Mouse (Mus musculus): ENCODE measurements around the gene Hoxb5. TPM values are rescaled to one million over a fixed set of nuclear protein-coding genes. Genes with fewer than 3 reads are reported as not detected.

The Hoxb5 gene
- total and polyA plus RNA-seq, 3 experiments, result 0.18 to 0.23 TPM; not detected in 1

DNA sequence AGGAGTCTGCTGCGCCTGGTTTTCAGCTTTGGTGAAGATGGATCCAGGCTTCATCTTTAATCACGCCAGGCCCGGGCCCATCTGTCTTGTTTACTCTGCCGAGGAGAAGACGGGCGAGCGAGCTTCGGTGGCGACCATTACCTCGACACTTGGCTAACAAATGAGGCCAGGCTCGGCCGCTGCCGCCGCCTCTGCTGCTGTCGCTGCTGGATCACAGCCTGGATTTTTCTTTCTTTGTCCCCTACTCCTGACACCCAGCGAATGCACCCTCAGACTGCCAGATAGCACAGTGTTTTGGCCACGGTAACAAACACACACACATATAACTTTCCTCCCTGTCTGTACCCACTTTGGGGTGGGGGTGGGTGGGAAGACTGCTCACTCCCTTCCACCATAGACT lies 17.6 kb downstream of the Hoxb5 start:
- Histone ChIP-seq H3K4me3 (no peak overlapping the region), H3K27me3 (ENCODE audit: control insufficient read depth, insufficient read depth, low read length) (peaks cover 17% of the 10 kb centered on the region), H3K27ac (no peak overlapping the region)

DNA sequence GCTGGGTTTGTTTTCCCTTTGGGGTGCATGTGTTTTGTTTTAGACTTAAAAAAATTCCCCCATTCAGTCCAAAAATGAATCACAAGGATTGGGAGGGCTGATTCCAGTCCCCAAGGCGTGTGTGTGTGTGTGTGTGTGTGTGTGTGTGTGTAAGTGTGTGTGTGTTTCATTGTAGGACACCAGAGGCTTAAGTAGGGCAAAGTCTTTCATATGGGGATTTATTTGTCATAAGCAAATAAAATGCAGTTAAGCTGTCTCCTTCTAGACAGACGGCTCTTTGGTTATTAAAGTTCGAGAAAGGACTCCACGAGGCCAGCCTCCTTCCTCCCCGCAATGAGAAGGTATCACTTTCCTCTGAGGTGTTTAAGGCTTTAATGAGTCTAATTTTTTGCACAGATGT lies 18.7 kb downstream of the Hoxb5 start:
- 40% methylated on average over 5 of the region's 5 CpGs for WGBS
- Histone ChIP-seq H3K4me1 (ENCODE audit: control insufficient read depth, insufficient read depth, low read length) (no peaks in the 10 kb centered on the region), H3K4me3 (no peak overlapping the region), H3K27ac (no peak overlapping the region), H3K79me2 (replicated peaks; ENCODE audit: control insufficient read depth, insufficient read depth, low read length) (no peaks in the 10 kb centered on the region), H3K36me3 (ENCODE audit: control insufficient read depth, insufficient read depth, low read length) (no peaks in the 10 kb centered on the region), H3K27me3 (ENCODE audit: control insufficient read depth, insufficient read depth, low read length) (peaks cover 17% of the 10 kb centered on the region), H3K9ac (ENCODE audit: low read depth, low read length) (no peak overlapping the region)
- intact Hi-C loops (cut with DNase I), result no loop called here
- DNase-seq, result no peak
- no peak for TF ChIP-seq EP300 (IDR thresholded peaks at IDR 0.05; ENCODE audit: insufficient read depth, low read depth, low read length)

More for the DNA sequence above, 17.6 kb downstream of the Hoxb5 start:
- Histone ChIP-seq H3K79me2 (replicated peaks; ENCODE audit: control insufficient read depth, insufficient read depth, low read length) (no peaks in the 10 kb centered on the region), H3K36me3 (ENCODE audit: control insufficient read depth, insufficient read depth, low read length) (no peaks in the 10 kb centered on the region), H3K9ac (ENCODE audit: low read depth, low read length) (no peak overlapping the region), H3K4me1 (ENCODE audit: control insufficient read depth, insufficient read depth, low read length) (no peaks in the 10 kb centered on the region)
- WGBS, result 24% methylated on average over 17 of the region's 17 CpGs
- intact Hi-C loops (cut with DNase I), result no loop called here
- DNase-seq, result no peak
- TF ChIP-seq CTCF (IDR thresholded peaks at IDR 0.05) (no peak), POLR2A (IDR thresholded peaks at IDR 0.05; ENCODE audit: insufficient read depth, low read depth, low read length) (no peak), EP300 (IDR thresholded peaks at IDR 0.05; ENCODE audit: insufficient read depth, low read depth, low read length) (no peak)

DNA sequence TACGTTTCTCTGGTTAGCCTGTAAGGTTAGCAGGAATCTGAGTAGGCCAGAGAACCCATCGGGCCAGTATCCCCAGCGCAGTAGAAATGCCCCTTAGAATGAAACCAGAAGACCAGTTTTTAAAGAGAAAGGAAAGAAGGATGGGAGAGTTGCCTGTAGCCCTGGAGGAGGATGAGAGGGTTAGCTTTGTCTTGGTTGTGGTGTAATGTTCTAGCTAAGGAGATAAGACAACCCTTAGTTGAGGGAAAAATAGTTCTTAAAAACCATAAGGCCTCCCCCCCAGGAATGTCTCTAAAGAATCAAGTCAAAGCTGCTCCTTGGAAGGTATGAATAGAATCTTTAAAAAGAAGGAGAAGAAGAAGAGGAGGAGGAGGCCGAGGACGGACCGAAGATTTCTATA lies 19.6 kb downstream of the Hoxb5 start:
- no peak for DNase-seq
- H3K9ac ChIP-seq (ENCODE audit: low read depth, low read length), result no peak overlapping the region
- no peak overlapping the region for H3K27ac ChIP-seq
- WGBS, result 32% methylated on average over 6 of the region's 6 CpGs
- no peak overlapping the region for H3K4me3 ChIP-seq
- H3K36me3 ChIP-seq (ENCODE audit: control insufficient read depth, insufficient read depth, low read length), result no peaks in the 10 kb centered on the region
- no peaks in the 10 kb centered on the region for H3K4me1 ChIP-seq (ENCODE audit: control insufficient read depth, insufficient read depth, low read length)
- peaks cover 19% of the 10 kb centered on the region for H3K27me3 ChIP-seq (ENCODE audit: control insufficient read depth, insufficient read depth, low read length)
- TF ChIP-seq EP300 (IDR thresholded peaks at IDR 0.05; ENCODE audit: insufficient read depth, low read depth, low read length) (no peak), POLR2A (IDR thresholded peaks at IDR 0.05; ENCODE audit: insufficient read depth, low read depth, low read length) (no peak), CTCF (IDR thresholded peaks at IDR 0.05) (no peak)
- no peaks in the 10 kb centered on the region for H3K79me2 ChIP-seq (replicated peaks; ENCODE audit: control insufficient read depth, insufficient read depth, low read length)
- intact Hi-C loops (cut with DNase I), result no loop called here

DNA sequence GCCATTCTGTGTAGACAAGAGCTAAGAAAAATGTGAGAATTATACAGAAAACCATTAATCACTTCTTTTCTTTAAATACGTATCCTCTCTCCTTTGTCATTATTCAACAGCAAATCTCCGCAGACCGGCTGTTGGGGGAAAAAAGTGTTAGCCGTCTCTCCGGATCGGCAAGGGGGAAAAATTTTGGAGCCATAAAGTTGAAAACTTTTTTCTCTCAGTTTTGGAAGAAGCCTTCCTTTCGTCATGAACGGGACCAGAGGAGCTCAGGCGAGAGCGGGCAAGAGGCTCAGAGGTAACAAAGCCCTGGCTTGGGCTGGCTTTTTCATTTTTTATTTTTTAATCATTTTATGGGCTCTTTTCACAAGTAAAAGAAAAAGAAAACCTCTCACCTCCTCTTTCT lies 20.0 kb downstream of the Hoxb5 start, which contains the start of gene Hoxb3:
Gene Hoxb3, plus strand, starts transcription at position 173 of the 400 bp plus-strand sequence.
- no peak within 1 kb of the TSS for H3K27ac ChIP-seq
- intact Hi-C loops (cut with DNase I), result no loop called here
- H3K4me3 ChIP-seq, result no peak within 1 kb of the TSS
- no peak for DNase-seq
- TF ChIP-seq POLR2A (IDR thresholded peaks at IDR 0.05; ENCODE audit: insufficient read depth, low read depth, low read length) (no peak), CTCF (IDR thresholded peaks at IDR 0.05) (no peak), EP300 (IDR thresholded peaks at IDR 0.05; ENCODE audit: insufficient read depth, low read depth, low read length) (no peak)
- WGBS, result 32% methylated on average over 10 of the region's 10 CpGs
- H3K79me2 ChIP-seq (replicated peaks; ENCODE audit: control insufficient read depth, insufficient read depth, low read length), result no peaks in the 10 kb centered on the region
- H3K9ac ChIP-seq (ENCODE audit: low read depth, low read length), result no peak within 1 kb of the TSS
- no peaks in the 10 kb centered on the region for H3K36me3 ChIP-seq (ENCODE audit: control insufficient read depth, insufficient read depth, low read length)
- H3K4me1 ChIP-seq (ENCODE audit: control insufficient read depth, insufficient read depth, low read length), result no peaks in the 10 kb centered on the region
- H3K27me3 ChIP-seq (ENCODE audit: control insufficient read depth, insufficient read depth, low read length), result peaks cover 15% of the 10 kb centered on the region

DNA sequence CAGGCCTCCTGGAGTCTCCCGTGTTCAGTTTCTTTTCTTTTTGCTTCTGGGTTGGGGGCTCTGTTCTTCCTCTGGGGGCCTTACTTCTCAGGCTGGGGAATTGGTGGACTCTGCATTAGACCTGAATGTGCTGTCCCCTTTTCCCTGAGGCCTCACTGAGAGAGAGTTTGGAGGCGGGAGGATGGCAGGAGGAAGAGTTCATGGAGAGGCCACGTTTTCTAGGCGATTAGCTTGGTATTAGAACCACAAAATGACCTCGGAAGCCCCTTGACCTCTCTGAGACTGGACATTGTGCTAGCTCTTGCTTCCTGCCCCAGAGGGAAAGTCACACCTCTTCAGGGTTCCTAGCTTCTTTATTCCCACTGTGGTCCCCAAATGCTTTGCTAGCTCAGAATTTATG lies 21.0 kb downstream of the Hoxb5 start:
- H3K36me3 ChIP-seq (ENCODE audit: control insufficient read depth, insufficient read depth, low read length), result no peaks in the 10 kb centered on the region
- intact Hi-C loops (cut with DNase I), result no loop called here
- H3K9ac ChIP-seq (ENCODE audit: low read depth, low read length), result no peak overlapping the region
- TF ChIP-seq CTCF (IDR thresholded peaks at IDR 0.05) (no peak), POLR2A (IDR thresholded peaks at IDR 0.05; ENCODE audit: insufficient read depth, low read depth, low read length) (no peak), EP300 (IDR thresholded peaks at IDR 0.05; ENCODE audit: insufficient read depth, low read depth, low read length) (no peak)
- DNase-seq, result no peak
- peaks cover 15% of the 10 kb centered on the region for H3K27me3 ChIP-seq (ENCODE audit: control insufficient read depth, insufficient read depth, low read length)
- 15% methylated on average over 5 of the region's 5 CpGs for WGBS
- no peak overlapping the region for H3K27ac ChIP-seq
- no peaks in the 10 kb centered on the region for H3K79me2 ChIP-seq (replicated peaks; ENCODE audit: control insufficient read depth, insufficient read depth, low read length)
- no peak overlapping the region for H3K4me3 ChIP-seq
- no peaks in the 10 kb centered on the region for H3K4me1 ChIP-seq (ENCODE audit: control insufficient read depth, insufficient read depth, low read length)

DNA sequence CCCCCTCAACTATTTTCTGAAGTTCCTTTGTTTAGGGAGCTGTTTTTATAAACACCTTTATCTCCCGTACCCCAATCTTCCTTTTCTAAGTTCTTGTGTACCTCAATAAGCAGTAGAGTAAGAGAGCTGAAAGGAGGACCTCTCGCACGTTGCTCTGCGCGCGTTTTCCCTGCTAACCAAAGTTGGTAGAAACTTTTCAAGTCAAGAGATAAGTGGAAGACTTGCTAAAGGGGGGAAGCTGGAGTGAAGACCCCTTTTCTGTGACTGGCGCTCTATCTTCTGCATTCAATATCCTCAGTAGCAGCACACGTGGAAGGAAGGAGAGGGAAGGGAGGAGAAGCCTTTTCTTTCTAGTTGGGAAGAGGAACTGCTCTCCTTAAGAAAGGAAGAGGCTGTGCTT lies 21.8 kb downstream of the Hoxb5 start:
- TF ChIP-seq CTCF (IDR thresholded peaks at IDR 0.05), result no peak
- no peak for TF ChIP-seq POLR2A (IDR thresholded peaks at IDR 0.05; ENCODE audit: insufficient read depth, low read depth, low read length)
- no peak for TF ChIP-seq EP300 (IDR thresholded peaks at IDR 0.05; ENCODE audit: insufficient read depth, low read depth, low read length)
- WGBS, result 23% methylated on average over 8 of the region's 8 CpGs
- peaks cover 11% of the 10 kb centered on the region for H3K27me3 ChIP-seq (ENCODE audit: control insufficient read depth, insufficient read depth, low read length)
- no peak overlapping the region for H3K4me3 ChIP-seq
- intact Hi-C loops (cut with DNase I), result no loop called here
- H3K4me1 ChIP-seq (ENCODE audit: control insufficient read depth, insufficient read depth, low read length), result no peaks in the 10 kb centered on the region
- no peaks in the 10 kb centered on the region for H3K79me2 ChIP-seq (replicated peaks; ENCODE audit: control insufficient read depth, insufficient read depth, low read length)
- DNase-seq, result no peak
- H3K36me3 ChIP-seq (ENCODE audit: control insufficient read depth, insufficient read depth, low read length), result no peaks in the 10 kb centered on the region
- H3K9ac ChIP-seq (ENCODE audit: low read depth, low read length), result no peak overlapping the region
- H3K27ac ChIP-seq, result no peak overlapping the region

Measured in heart, adult 2 months (tissue).